Mouse (Mus musculus) 3134 (cell line): ENCODE measurements around the gene Cyp4f13.

Source experiments
- DNase-seq: peaks from one replicate; pipeline ENCODE4 v3.0.0-alpha.2; 2011; ENCODE audit warnings: low spot score; ENCODE audit not compliant: insufficient read length; ENCODE audit errors: extremely low read depth

Cyp4f13 gene

DNA sequence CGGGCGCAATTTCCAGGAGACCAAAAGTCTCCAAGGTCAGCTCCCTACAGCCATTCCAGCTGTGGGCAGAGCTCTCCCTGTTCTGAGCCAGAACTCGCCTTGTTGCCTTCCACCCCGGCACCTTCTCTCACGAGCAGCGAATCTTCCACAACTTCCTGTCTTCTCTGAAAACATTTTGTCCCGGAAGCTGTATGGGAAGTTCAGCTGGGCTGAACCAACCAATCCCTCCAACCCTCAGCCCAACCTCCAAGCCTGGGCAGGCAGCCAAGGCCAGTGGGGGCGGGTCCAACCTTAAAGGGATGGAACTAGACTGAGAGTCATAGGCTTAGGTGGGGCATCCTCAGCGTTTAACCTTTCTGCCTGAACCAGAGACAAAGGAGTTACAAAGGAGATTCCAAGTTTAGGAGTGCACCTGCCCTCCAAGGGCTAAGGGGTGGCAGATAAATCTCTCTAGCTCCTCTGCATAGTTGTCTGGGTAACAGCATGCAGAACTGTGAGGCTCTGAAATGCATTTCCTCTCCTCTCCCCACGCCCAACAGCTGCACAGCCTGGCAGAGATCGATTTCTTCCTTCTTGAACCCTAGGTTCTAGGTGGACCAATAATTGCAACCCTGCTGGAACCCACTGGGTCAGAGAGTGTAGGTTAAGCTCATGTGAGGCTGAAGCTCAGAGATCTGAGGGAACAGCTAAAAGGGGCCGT lies at the start of gene Cyp4f13:
Gene Cyp4f13 (minus strand): TSS at position 188 of the 700 bp plus-strand sequence.
- peak; percentile 89 for DNase-seq

DNA sequence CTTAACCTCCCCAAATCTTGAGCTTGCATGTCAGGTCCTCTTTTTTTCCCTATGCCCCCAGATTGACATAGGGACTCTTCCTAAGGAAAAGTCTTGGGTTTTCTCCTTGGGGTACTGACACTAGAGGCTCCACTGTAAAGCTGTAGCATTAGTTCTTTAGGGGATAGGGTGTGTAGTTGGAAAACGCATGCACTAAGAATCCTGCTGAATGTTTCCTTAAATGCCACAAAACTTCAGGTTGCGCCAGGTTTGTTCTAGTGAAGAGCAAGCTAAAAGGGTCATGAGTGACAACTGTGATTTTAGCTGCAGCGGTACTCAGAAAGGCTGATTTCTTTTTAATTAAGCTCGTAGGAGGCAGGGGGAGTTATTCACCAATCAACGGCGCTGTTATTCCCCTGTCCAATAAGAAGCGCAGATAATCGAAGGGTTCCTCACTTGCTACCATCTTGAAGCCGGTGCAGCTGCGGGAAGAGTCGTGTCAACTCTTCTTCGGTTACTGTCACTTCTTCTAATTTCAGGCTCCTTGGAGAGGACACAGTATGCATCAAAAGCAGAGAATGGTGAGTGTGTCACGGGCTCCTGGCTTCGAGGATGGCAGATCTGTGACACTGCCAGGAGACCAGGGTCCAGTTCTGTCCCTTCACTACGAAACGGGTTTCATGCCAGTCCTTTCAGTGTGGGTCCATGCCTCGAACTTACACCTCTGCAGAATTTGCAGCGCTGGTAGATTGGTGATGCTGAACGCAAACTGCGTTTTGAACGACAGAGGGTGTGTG lies 45.7 kb upstream of the Cyp4f13 start, which contains the start of gene Zfp952:
Gene Zfp952 (plus strand): TSS at position 431 of the 776 bp plus-strand sequence.
- peak; percentile 69 for DNase-seq

DNA sequence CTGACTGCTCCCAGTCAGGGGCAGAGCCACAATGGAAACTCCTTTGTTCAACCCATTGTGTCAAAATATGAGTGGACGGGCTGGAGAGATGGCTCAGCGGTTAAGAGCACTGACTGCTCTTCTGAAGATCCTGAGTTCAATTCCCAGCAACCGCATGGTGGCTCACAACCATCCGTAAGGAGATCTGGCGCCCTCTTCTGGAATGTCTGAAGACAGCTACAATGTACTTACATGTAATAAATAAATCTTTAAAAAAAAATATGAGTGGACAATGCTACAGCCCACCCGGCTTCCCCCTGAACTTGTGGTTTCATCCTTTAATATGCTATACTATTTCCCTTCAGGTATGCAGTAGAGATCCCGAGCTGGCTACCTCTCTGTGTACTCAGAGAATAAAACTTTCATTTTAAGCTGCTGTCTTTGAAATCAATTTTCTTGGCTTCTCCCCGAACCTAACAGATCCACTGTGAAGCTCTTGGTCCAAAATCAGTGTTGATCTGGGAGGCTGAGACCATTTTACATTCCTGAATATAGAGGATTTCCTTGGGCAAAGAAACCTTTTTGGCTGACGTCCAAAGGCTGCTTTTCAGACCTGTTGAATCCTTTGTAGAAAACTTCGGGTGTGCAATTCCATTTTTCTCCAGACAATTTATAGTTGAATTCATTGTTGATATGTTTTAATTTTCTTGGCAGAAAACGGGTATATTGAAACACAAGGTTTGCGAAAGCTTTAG lies 44.9 kb upstream of the Cyp4f13 start:
- DNase-seq, result peak; percentile 28

DNA sequence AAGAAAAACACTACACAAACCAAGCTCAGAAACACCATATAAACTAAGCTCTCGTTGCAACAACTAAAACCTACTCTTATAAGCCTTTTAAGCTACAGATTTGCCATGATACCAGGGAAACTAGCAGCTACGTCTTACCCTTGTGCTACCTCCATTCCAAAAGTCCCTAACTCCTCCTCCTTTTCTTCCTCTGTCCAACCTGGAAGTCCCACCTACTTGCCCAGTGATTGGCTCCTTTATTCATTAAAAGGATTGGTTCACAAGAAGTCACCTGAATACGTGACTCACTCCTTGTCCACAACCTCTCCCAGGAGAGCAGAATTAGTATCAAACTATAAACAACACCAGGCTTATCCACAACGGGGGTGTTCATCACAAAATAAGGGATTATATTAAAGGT lies 39.1 kb upstream of the Cyp4f13 start:
- no peak for DNase-seq

DNA sequence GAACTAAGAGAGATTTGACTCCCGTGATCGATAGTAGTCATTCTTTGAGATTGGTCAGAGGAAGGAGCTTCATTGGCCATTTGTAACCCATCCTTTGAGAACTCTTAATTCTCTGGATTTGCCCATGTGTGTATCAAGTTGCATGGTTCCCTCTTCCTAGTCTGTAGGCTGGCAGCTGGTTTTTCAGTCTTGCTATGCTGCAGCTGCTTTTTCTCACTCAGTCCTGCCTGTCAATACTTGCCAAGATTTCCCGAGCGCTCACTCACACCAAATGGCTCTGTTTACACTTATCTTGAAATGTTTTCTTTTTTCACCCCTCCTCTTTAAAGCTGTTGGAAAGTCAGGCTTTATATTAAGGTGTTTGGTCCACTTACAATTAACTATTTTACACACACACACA lies 34.2 kb upstream of the Cyp4f13 start:
- DNase-seq, result no peak

DNA sequence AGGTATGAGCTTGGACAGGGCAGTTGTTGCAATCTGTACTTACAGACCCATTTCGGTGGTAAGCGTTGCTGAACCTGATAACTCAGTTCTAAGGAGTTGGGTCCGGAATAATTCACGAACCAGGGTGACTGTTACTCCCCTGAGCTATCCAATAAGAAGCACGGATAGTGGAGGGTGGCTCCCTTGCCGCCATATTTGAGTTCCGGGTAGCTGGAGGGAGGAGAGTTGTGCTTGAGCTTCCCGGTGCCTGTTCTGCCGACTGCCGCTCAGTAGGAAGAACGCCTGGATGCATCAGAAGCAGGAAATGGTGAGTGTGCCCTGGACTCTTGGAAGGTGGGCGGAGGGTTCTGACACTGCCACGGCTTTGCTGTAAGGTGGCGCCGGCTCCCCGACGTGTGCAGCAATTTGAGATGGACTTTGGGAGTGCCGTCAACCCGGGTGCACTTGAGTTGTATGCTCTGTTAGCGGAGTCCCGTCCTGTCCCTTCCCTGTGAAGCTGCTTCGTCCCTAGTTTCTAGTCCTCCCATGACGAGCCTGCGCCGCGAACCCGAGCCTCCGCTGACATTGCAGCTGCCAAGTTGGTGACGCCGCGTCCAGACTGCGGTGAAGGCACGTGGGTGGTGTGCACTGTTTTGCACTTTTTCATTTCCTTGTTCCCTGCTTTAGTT lies 18.6 kb upstream of the Cyp4f13 start, which contains the start of gene Zfp472:
Gene Zfp472 (plus strand): TSS at position 192 of the 668 bp plus-strand sequence.
- peak; percentile 85 for DNase-seq

DNA sequence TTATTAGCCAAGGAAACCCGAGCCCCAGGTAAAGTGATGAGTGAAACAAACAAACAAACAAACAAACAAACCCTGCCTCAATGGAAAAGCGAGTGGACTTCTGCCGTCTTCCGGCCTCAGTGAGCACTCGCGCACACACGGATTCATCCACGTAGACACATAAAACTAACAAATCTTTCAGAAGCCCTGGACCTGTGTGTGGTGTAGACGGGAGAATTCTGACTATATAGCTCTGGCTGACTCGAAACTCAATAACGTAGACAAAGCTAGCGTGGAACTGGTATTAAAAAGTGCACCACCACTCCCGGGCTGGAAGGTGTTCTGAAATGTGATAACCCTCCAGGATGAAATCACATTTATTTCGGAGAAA lies 18.0 kb upstream of the Cyp4f13 start:
- DNase-seq, result no peak

DNA sequence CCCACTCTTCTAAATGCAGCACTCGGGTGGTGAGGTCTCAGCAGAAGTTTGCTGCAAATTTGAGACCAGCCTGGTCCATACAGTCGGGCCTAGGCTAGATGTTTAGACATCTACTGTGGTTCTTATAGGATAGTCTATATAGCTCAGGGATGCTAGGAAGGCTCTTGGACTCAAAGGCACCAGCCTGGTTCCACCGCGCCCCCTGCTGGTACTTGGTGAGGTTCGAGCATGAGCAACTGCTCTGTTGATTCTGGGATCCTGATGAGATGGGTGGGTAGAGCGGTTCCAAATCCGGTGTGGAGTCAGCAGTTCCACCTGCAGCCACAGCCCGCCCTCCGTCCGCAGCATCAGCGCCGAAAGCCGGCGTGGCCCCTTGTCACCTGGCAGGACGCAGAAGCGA lies 4.2 kb upstream of the Cyp4f13 start:
- peak; percentile 35 for DNase-seq

DNA sequence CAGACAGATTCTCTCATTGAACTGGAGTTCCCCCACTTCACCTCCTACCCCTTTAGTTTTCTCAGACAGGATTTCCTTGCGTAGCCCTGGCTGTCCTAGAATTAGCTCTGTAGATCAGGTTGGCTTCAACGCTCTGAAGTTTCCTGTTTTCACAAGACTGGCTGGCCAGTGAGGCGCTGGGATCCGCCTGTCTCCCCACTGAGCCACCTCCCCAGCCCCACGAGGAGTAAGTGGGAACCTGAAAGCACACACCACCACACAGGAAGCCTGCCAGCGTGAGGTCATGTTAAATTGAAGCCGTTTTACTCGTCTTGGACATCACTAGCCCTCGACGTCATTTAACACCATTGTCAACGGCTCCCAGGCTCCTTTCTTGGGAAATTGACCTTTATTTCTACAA lies 3.8 kb upstream of the Cyp4f13 start:
- DNase-seq, result no peak

DNA sequence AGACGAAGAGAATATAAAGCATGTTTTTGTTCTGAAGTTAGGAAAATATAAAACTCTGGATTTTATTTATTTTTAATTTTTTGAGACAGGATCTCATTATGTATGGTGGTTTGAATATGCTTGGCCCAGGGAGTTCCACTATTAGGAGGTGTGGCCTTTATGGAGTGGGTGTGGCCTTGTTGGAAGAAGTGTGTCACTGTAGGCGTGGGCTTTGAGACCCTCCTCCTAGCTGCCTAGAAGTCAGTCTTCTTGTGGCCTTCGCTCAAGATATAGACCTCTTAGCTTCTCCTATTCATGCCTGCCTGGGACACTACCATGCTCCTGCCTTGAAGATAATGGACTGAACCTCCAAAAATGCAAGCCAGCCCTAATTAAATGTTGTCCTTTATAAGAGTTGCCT lies 2.9 kb upstream of the Cyp4f13 start:
- no peak for DNase-seq

DNA sequence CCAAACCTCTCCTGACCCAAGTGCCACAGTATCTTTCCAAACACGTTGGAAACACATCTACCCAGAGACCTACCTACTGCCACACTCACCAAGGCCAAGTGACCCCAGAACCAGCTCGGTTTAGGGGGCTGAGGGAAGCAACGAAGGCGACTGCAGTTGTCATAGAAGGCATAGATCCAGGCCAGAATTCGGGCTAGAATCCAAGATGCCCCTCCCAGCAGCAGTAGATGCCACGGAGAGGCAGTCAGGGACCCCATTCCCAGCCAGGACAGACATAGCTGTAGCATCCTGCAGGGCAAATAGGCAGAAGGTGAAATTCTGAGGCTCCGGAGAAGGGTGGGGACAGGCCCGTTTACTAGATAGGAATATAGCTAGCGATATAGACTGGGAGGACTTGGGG lies 486 bp downstream of the Cyp4f13 start:
- no peak for DNase-seq

DNA sequence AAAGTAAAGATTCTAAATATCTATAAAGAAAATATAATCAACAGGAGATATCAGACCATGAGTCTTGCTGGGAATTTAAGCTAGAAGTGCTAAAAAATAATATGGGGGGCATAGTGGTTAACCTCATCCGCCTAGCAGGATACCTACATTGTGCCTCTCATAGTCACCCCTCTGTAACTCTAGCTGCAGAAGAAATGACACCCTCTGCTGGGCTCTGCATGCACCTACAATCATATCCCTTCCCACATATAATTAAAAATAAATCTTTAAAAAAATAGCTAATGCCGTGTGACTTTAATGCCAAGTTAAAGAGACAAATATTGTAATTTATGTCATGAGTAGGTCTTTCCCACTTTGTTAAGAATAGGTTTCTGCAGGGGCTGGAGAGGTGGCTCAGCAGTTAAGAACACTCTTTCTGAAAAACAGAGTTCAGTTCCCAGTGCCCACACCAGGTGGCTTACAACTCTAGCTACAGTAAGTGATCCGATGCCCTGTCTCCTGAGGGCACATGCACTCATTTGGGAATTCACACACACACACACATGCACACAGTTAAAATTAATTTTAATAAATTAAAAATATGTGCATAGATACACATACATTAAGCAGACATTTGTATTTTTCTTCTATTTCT lies 2.7 kb downstream of the Cyp4f13 start:
- DNase-seq, result no peak

DNA sequence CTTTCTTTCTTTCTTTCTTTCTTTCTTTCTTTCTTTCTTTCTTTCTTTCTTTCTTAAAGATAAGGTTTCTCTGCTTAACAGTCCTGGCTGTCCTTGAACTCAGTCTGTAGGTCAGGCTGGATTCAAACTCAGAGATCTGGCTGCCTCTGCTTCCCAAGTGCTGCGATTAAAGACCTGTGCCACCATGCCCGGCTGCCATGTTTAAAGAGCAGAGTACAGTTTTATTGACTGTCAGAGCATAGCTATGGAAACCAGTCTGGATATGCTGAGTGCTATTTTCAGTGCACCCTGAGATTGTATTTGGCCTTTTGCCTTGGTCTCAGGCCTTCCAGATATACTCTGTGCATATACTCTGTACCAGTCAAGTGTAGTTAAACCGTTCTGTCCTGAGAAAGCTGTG lies 3.5 kb downstream of the Cyp4f13 start:
- no peak for DNase-seq

DNA sequence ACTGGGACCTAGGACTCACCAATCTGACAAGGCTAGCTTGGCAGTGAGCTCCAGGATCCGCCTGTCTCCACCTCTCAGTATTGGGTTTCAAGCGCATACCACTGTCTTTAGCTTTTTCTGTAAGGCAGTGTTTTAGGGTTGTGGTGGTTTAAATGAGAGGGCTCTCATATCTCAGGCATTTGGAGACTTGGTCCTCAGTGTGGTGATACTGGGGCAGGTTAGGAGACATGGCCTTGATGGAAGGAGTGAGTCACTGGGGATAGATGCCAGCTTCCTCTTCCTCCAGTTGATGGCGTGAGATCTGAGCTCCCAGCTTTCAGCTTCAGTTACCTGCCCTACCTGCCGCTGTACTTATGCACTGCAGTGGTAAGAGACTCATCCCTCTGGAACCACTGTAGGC lies 7.4 kb downstream of the Cyp4f13 start:
- DNase-seq, result no peak

DNA sequence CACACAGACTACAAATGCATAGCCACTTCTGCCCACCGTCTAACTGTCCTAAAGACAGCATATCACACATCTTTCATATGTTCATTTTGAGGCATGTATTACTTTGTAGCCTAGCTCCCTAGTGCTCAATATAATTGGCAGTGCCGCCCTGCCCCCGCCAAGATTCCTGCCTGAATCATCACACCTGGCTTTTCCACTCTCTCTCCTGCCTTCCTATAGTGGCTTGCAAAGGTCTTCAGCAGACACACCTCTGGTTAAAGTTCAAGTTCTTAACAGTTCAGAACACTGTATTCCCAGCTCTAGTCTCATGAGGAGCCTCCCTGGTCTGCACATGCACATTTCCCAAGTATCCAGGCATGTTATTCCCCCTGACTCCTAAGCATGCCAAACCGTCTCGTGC lies 19.4 kb downstream of the Cyp4f13 start:
- DNase-seq, result no peak

DNA sequence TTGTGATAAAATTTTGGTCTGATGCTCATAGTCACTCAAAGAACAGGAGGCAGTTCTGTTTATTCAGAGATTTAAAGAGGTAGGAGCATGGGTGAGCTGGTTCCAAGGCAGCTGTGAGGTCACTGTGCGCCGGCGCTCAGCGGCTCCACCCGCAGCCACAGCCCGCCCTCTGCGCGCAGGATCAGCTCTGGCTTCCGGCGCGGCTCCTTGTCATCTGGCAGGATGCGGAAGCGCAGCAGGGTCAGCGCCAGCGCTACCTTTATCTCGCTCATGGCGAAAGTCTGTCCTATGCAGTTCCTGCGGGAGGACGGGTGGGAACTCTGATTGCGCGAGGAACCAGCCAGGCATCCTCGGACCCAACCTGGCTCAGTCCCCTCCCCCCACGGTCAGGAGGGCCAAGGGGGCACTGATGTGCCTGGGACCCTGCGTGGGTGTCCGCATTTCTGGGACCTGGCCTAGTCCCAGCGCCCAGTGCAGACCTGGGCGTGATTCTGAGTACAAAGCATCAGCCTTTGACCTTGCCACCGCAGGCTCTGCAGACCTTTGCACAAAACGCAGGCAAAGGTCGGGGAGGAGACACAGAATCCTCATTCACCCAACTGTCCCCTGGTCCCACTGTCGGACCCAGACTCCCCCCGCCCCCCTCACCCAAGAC lies 22.4 kb downstream of the Cyp4f13 start:
- DNase-seq, result no peak

DNA sequence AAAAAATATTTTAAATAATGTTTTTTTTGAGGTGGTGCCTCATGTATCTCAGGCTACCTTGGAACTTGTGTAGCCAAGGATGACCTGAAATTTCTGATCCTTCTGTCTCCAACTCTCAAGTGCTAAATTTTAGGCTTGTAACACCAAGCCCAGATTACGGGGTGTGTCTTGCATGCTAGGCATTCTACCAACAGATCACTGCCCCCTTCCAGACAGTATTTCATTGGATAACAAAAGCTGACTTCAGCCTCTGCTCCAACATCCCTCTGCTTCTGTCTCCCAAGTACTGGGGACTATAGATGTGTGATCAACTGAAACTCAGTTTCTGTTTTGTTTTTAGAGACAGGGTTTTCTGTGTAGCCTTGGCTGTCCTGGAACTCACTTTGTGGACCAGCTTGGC lies 23.5 kb downstream of the Cyp4f13 start:
- DNase-seq, result no peak

DNA sequence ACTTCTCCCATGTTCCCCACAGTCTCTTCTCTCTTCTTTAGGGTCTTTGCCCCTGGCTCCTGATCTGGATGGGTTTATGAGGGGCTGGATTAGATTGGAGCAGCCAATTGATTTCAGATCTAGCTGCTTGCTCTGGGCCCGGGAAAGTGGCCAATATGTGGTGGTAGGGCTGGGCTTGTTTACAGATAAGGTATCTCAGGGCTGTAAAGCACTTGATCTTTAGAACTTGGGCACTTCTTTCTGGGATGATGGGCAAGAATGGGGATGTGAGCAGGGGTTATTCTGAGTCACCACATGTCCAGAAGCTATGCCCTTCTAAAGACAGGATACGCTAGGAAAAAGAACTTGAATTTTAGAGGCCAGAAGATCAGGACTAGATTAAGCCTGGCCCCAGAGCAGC lies 28.1 kb downstream of the Cyp4f13 start:
- DNase-seq, result no peak

DNA sequence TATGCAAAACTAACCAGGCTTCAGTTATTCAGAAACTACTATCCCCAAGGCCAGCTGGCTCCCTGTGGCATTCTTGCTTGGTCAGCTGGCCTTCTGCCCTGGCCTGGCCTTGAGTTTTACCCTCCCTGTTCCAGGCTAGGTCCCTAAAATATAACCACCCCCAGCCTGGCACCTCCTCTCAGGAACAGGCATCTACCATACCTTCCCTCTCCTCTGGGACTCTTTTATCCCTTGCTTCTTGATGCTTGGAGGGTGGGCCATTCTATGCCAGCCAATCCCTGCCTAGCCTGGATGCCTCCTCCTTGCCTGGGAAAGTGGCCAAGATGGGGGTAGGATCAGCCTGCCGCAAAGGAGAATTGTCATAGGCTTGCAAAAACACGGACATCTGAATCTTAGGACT lies 30.1 kb downstream of the Cyp4f13 start, which contains the start of gene Cyp4f14:
Gene Cyp4f14 (minus strand): TSS at position 212 of the 400 bp plus-strand sequence.
- no peak for DNase-seq

DNA sequence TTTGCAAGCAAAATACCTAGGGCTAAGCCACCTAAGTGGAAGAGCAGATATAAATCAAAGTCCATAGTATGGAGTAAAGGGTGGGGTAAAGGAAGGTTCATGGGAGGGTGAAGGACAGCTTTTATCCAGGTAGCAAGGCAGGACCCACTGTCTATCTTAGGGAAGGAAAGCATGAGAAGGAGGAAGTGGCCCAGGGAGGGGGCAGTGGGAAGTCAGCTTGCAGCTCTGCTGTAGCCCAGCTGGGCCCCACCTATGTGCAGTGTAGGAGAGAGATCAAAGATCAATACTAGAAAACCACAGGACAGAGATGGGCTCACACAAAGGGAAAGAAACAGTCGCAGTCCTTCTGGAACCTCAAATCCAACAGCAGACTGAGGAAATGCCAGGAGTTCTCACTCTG lies 31.1 kb downstream of the Cyp4f13 start:
- no peak for DNase-seq
